Mouse (Mus musculus) liver, adult 2 months (tissue): Measurements from ENCODE around the gene Akt1. TPM values are rescaled to one million over a fixed set of nuclear protein-coding genes. Genes with fewer than 3 reads are reported as not detected.
A peak's percentile ranks its signal among the peaks of the same experiment; 100 is the strongest.

Experiments
- DNase-seq: peaks from one replicate; pipeline ENCODE4 v3.0.0-alpha.2; 2011; ENCODE audit warnings: low read depth, low spot score; ENCODE audit errors: extremely low read depth
- H3K27ac ChIP-seq: fragments of 200-500 bp; replicated peaks from 2 replicates; pipeline ENCODE4 v1.5.1; 2012; ENCODE audit warnings: low read depth, mild to moderate bottlenecking, control low read depth, inconsistent platforms, low read length; ENCODE audit not compliant: insufficient read depth
- H3K27me3 ChIP-seq: fragments of 200-500 bp; 2 replicates; pipeline ENCODE4 v1.6.1; 2012; ENCODE audit warnings: mild to moderate bottlenecking, moderate library complexity, low read length, inconsistent platforms; ENCODE audit not compliant: control insufficient read depth, insufficient read depth
- H3K36me3 ChIP-seq: fragments of 200-500 bp; 2 replicates; pipeline ENCODE4 v1.6.1; 2012; ENCODE audit warnings: low read length, inconsistent platforms; ENCODE audit not compliant: control insufficient read depth, insufficient read depth
- H3K4me1 ChIP-seq: fragments of 200-500 bp; 2 replicates; pipeline ENCODE4 v1.6.1; 2011; ENCODE audit warnings: low read length; ENCODE audit not compliant: control insufficient read depth, insufficient read depth
- H3K4me3 ChIP-seq: fragments of 200-500 bp; 2 replicates; pipeline ENCODE4 v1.5.1; 2011; ENCODE audit warnings: low read depth, mild to moderate bottlenecking, control low read depth, low read length, moderate library complexity; ENCODE audit not compliant: insufficient read depth
- H3K79me2 ChIP-seq: fragments of 200-500 bp; 2 replicates; pipeline ENCODE4 v1.6.1; 2012; ENCODE audit warnings: inconsistent platforms, mild to moderate bottlenecking, low read length, moderate library complexity; ENCODE audit not compliant: control insufficient read depth, insufficient read depth
- H3K9ac ChIP-seq: fragments of 200-500 bp; 2 replicates; pipeline ENCODE4 v1.6.1; 2012; ENCODE audit warnings: low read depth, mild to moderate bottlenecking, control low read depth, inconsistent platforms, low read length
- CTCF ChIP-seq: fragments of 200-500 bp; IDR thresholded peaks from 2 replicates; pipeline ENCODE4 v1.5.1; 2011; ENCODE audit warnings: low read depth, low read length, control low read depth
- POLR2A ChIP-seq: fragments of 200-500 bp; IDR thresholded peaks from 2 replicates; pipeline ENCODE4 v1.6.1; 2011; ENCODE audit warnings: low read length, control low read depth; ENCODE audit not compliant: insufficient read depth; ENCODE audit errors: extremely low read depth
- WGBS: fragments of 180-500 bp; shearing (Covaris S2); methylation state at CpG from one replicate; pipeline ENCODE4 v1.1.7; 2018; 5-methylcytosine and 5-hydroxymethylcytosine counted together
- polyA plus RNA-seq: library from polyadenylated mRNA; depleted of rRNA; stranded (reverse); fragments of >200 nt; gene quantifications from 2 replicates; pipeline ENCODE4 v1.2.3, GENCODE M21; 2012
- total RNA-seq: library from RNA; depleted of rRNA; stranded (reverse); fragments of >200 nt; gene quantifications from 2 replicates; pipeline ENCODE4 v1.2.3, GENCODE M21; 2014

The Akt1 gene
- total and polyA plus RNA-seq, 2 experiments: 31.8 to 60.5 TPM

GRCm38 (mm10) chr12:112661327-112661605 lies 13.4 kb downstream of the Akt1 start:
- no peak for TF ChIP-seq CTCF
- TF ChIP-seq POLR2A: no peak
- Histone ChIP-seq H3K36me3 (peaks cover 6% of the 10 kb centered on the region; the same call in 1 of the 2 replicates), H3K27ac (no peak overlapping the region), H3K9ac (no peak overlapping the region), H3K4me3 (no peak overlapping the region), H3K4me1 (peaks cover 4% of the 10 kb centered on the region; the same call in 1 of the 2 replicates), H3K27me3 (no peaks in the 10 kb centered on the region), H3K79me2 (peaks cover 26% of the 10 kb centered on the region; the same call in 1 of the 2 replicates)
- 91% methylated on average over 3 of the region's 3 CpGs for WGBS
- DNase-seq: no peak

- Histone ChIP-seq H3K9ac (no peak overlapping the region), H3K27ac (no peak overlapping the region), H3K79me2 (peaks cover 22% of the 10 kb centered on the region; the same call in 1 of the 2 replicates), H3K36me3 (peaks cover 6% of the 10 kb centered on the region; the same call in 1 of the 2 replicates), H3K4me1 (peaks cover 2% of the 10 kb centered on the region; the same call in 1 of the 2 replicates), H3K27me3 (no peaks in the 10 kb centered on the region), H3K4me3 (no peak overlapping the region)
- no peak for DNase-seq
- TF ChIP-seq POLR2A (no peak), CTCF (no peak)
- WGBS: 86% methylated on average over 5 of the region's 5 CpGs
Observed at GRCm38 (mm10) chr12:112660576-112661326, 13.9 kb downstream of the Akt1 start.

GRCm38 (mm10) chr12:112659109-112659508 lies 15.6 kb downstream of the Akt1 start:
- WGBS: 80% methylated on average over 6 of the region's 6 CpGs
- Histone ChIP-seq H3K4me3 (no peak overlapping the region), H3K79me2 (peaks cover 11% of the 10 kb centered on the region; the same call in 1 of the 2 replicates), H3K27me3 (no peaks in the 10 kb centered on the region), H3K36me3 (peaks cover 6% of the 10 kb centered on the region; the same call in 1 of the 2 replicates), H3K9ac (no peak overlapping the region), H3K4me1 (no peaks in the 10 kb centered on the region), H3K27ac (no peak overlapping the region)
- TF ChIP-seq POLR2A (no peak), CTCF (peak; percentile 72)
- DNase-seq: no peak

- Histone ChIP-seq H3K27me3 (no peaks in the 10 kb centered on the region), H3K4me3 (no peak overlapping the region), H3K36me3 (peaks cover 6% of the 10 kb centered on the region; the same call in 1 of the 2 replicates), H3K4me1 (no peaks in the 10 kb centered on the region), H3K79me2 (peaks cover 6% of the 10 kb centered on the region; the same call in 1 of the 2 replicates), H3K9ac (no peak overlapping the region), H3K27ac (no peak overlapping the region)
- no peak for TF ChIP-seq POLR2A
- TF ChIP-seq CTCF: no peak
- DNase-seq: no peak
- WGBS: 88% methylated on average over 7 of the region's 7 CpGs
Observed at GRCm38 (mm10) chr12:112658619-112659018, 16.1 kb downstream of the Akt1 start.

GRCm38 (mm10) chr12:112654076-112654475 lies 20.6 kb downstream of the Akt1 start:
- Histone ChIP-seq H3K36me3 (peaks cover 4% of the 10 kb centered on the region; the same call in 1 of the 2 replicates), H3K9ac (no peak overlapping the region), H3K27me3 (no peaks in the 10 kb centered on the region), H3K79me2 (no peaks in the 10 kb centered on the region), H3K4me1 (no peaks in the 10 kb centered on the region), H3K4me3 (no peak overlapping the region), H3K27ac (no peak overlapping the region)
- DNase-seq: no peak
- TF ChIP-seq CTCF (no peak), POLR2A (no peak)
- 96% methylated on average over 5 of the region's 5 CpGs for WGBS
